Mouse (Mus musculus) hindbrain, embryonic 13.5 days (tissue): ENCODE measurements around the gene Hormad1. TPM values are rescaled to one million over a fixed set of nuclear protein-coding genes. Genes with fewer than 3 reads are reported as not detected.
"Not testable (repeated sequence)": the region's sequence is repeated elsewhere in the genome, so short reads cannot be mapped to it uniquely, and the experiment has no call there.

Source experiments
- ATAC-seq: fragments of 200-750 bp; cut with Nextera tagmentation; 2 replicates; pipeline ENCODE4 v1.8.0; 2017; ENCODE audit warnings: moderate TSS enrichment; ENCODE audit not compliant: low FRiP score
- H3K27ac ChIP-seq: fragments of 300-500 bp; sonication (generic); 2 replicates; pipeline ENCODE4 v1.5.1; 2015; ENCODE audit warnings: inconsistent platforms, mild to moderate bottlenecking, moderate library complexity
- H3K27me3 ChIP-seq: fragments of 300-500 bp; sonication (generic); 2 replicates; pipeline ENCODE4 v1.6.1; 2015; ENCODE audit warnings: mild to moderate bottlenecking, inconsistent platforms
- H3K36me3 ChIP-seq: fragments of 300-500 bp; sonication (generic); 2 replicates; pipeline ENCODE4 v1.6.1; 2015; ENCODE audit warnings: mild to moderate bottlenecking, inconsistent platforms
- H3K4me1 ChIP-seq: fragments of 300-500 bp; sonication (generic); replicated peaks from 2 replicates; pipeline ENCODE4 v1.6.1; 2015; ENCODE audit warnings: inconsistent platforms
- H3K4me2 ChIP-seq: fragments of 300-500 bp; sonication (generic); 2 replicates; pipeline ENCODE4 v1.6.1; 2015; ENCODE audit warnings: inconsistent platforms, mild to moderate bottlenecking, moderate library complexity
- H3K4me3 ChIP-seq: fragments of 300-500 bp; sonication (generic); 2 replicates; pipeline ENCODE4 v1.5.1; 2015; ENCODE audit warnings: mild to moderate bottlenecking, inconsistent platforms
- H3K9ac ChIP-seq: fragments of 300-500 bp; sonication (generic); 2 replicates; pipeline ENCODE4 v1.6.1; 2015; ENCODE audit warnings: mild to moderate bottlenecking, inconsistent platforms
- H3K9me3 ChIP-seq: fragments of 300-500 bp; sonication (generic); 2 replicates; pipeline ENCODE4 v1.6.1; 2016; ENCODE audit warnings: inconsistent platforms
- WGBS: fragments of 180-500 bp; shearing (Covaris S2); methylation state at CpG from one replicate; pipeline ENCODE4 v1.1.7; 2015; 5-methylcytosine and 5-hydroxymethylcytosine counted together
- polyA plus RNA-seq: library from polyadenylated mRNA; unstranded; fragments of >200 nt; fragmentation: Nextera tagmentation; extraction: Ambion mirVana; gene quantifications from 2 replicates; pipeline ENCODE4 v1.2.1, GENCODE M21; 2015

Gene Hormad1
- polyA plus RNA-seq, 1 experiment from 2014 or later: not detected

DNA sequence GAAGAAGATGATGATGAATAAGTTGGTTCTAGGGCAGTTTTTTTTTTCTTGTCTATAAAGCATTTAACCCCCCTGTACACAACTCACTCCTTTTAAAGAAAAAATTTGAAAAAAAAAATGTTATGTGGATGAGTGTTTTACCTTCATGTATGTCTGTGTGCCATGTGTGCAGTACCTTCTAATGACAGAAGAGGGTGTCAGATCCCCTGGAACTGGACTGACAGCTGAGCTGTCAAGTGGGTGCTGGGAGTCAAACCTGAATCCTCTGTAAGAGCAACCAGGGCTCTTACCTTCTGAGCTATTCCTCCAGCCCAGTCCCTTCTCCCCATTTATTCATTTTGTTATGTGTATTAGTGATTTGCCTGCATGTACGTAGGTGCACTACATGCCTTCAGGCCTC lies 28.5 kb upstream of the Hormad1 start:
- Histone ChIP-seq H3K27me3 (no peaks in the 10 kb centered on the region), H3K9ac (no peak overlapping the region), H3K4me3 (no peak overlapping the region), H3K4me2 (no peak overlapping the region), H3K27ac (no peak overlapping the region), H3K36me3 (no peaks in the 10 kb centered on the region), H3K4me1 (no peaks in the 10 kb centered on the region), H3K9me3 (no peaks in the 10 kb centered on the region)
- no peak for ATAC-seq
- 95% methylated on average over 1 of the region's 1 CpGs for WGBS

GRCm38 (mm10) chr3:95533364-95533763 lies 26.1 kb upstream of the Hormad1 start:
- no peaks in the 10 kb centered on the region for H3K27me3 ChIP-seq
- no peak overlapping the region for H3K4me2 ChIP-seq
- H3K4me1 ChIP-seq: no peaks in the 10 kb centered on the region
- WGBS: 91% methylated on average over 5 of the region's 5 CpGs
- H3K27ac ChIP-seq: no peak overlapping the region
- no peaks in the 10 kb centered on the region for H3K36me3 ChIP-seq
- no peak for ATAC-seq
- no peak overlapping the region for H3K9ac ChIP-seq
- H3K9me3 ChIP-seq: no peaks in the 10 kb centered on the region
- H3K4me3 ChIP-seq: no peak overlapping the region

DNA sequence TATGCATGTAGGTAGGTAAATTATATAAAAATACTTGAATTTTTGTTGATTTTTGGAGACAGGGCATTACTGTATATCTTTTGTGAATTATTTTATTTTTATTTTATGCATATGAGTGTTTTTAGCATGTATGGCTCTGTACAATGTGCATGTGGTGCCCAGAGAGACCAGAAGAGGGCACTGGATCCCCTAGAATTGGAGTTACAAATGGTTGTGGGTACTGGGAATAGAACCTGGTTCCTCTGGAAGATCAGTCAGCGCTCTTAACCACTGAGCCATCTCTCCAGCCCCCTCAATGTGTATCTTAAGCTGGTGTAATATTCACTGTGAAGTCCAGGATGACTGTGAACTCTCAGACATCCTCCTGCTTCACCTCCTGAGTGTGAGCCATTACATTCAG lies 24.6 kb upstream of the Hormad1 start:
- H3K27me3 ChIP-seq: no peaks in the 10 kb centered on the region
- WGBS: 95% methylated on average over 1 of the region's 1 CpGs
- no peak overlapping the region for H3K27ac ChIP-seq
- no peaks in the 10 kb centered on the region for H3K9me3 ChIP-seq
- H3K4me2 ChIP-seq: no peak overlapping the region
- no peak for ATAC-seq
- no peak overlapping the region for H3K9ac ChIP-seq
- H3K36me3 ChIP-seq: no peaks in the 10 kb centered on the region
- H3K4me1 ChIP-seq: no peaks in the 10 kb centered on the region
- H3K4me3 ChIP-seq: no peak overlapping the region

GRCm38 (mm10) chr3:95538936-95539335 lies 20.5 kb upstream of the Hormad1 start:
- no peak overlapping the region for H3K4me3 ChIP-seq
- ATAC-seq: no peak
- H3K4me2 ChIP-seq: no peak overlapping the region
- 92% methylated on average over 10 of the region's 10 CpGs for WGBS
- H3K27me3 ChIP-seq: no peaks in the 10 kb centered on the region
- H3K9me3 ChIP-seq: no peaks in the 10 kb centered on the region
- no peak overlapping the region for H3K27ac ChIP-seq
- H3K9ac ChIP-seq: no peak overlapping the region
- no peaks in the 10 kb centered on the region for H3K36me3 ChIP-seq
- no peaks in the 10 kb centered on the region for H3K4me1 ChIP-seq

GRCm38 (mm10) chr3:95539837-95540236 lies 19.6 kb upstream of the Hormad1 start:
- Histone ChIP-seq H3K9ac (no peak overlapping the region), H3K27me3 (no peaks in the 10 kb centered on the region), H3K4me3 (no peak overlapping the region), H3K9me3 (no peaks in the 10 kb centered on the region), H3K4me1 (no peaks in the 10 kb centered on the region), H3K27ac (no peak overlapping the region), H3K4me2 (no peak overlapping the region), H3K36me3 (no peaks in the 10 kb centered on the region)
- no peak for ATAC-seq
- 92% methylated on average over 4 of the region's 4 CpGs for WGBS

DNA sequence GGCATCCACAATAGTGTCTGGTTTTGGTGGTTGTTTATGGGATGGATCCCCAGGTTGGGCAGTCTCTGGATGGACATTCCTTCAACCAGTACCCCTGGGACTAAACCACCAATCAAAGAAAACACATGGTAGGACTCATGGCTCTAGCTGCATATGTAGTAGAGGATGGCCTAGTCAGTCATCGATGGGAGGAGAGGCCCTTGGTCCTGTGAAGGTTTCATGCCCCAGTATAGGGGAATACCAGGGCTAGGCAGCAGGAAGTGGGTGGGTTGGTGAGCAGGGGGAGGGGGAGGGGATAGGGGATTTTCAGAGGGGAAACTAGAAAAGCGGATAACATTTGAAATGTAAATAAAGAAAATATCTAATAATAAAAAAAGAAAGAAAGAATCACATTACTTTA lies 18.3 kb upstream of the Hormad1 start:
- not testable (repeated sequence) for H3K27ac ChIP-seq, ATAC-seq
- 97% methylated on average over 2 of the region's 2 CpGs for WGBS

DNA sequence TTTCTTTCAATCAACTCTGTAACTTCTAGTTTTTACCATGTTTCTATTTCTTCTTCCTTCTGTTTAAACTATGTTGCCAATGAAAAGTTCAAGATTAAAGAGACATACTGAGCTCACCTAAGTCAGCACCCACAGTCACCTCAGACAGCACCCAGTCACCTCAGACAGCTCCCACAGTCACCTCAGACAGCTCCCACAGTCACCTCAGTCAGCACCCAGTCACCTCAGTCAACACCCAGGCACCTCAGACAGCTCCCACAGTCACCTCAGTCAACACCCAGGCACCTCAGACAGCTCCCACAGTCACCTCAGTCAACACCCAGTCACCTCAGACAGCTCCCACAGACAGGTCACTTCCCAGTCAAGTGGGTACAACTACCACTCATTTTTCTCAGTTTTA lies 17.3 kb upstream of the Hormad1 start:
- Histone ChIP-seq H3K36me3 (no peaks in the 10 kb centered on the region), H3K27me3 (no peaks in the 10 kb centered on the region), H3K4me2 (no peak overlapping the region), H3K4me3 (no peak overlapping the region), H3K4me1 (no peaks in the 10 kb centered on the region), H3K9me3 (no peaks in the 10 kb centered on the region), H3K9ac (no peak overlapping the region), H3K27ac (no peak overlapping the region)
- ATAC-seq: no peak

More for the DNA sequence above, 18.3 kb upstream of the Hormad1 start:
- H3K9me3 ChIP-seq, H3K27me3 ChIP-seq, H3K4me2 ChIP-seq, H3K9ac ChIP-seq, H3K36me3 ChIP-seq, H3K4me1 ChIP-seq, H3K4me3 ChIP-seq: not testable (repeated sequence)

DNA sequence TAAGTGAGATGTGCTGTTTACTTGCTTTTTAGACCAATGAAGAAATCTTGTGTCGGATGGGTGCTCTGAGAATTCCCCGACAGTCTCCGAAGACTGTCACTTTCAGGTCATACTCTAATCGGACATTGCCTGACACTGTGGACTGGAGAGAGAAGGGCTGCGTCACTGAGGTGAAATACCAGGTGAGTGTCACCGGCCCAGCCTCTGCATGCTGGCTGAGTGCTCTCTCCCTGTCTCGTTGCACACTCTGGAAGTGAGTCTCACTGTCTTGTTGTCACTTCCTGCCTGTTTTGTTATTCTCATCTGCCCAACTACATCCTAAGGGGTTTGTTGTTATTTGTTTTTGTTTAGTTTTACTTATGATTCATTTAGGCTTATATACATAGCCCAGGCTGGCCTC lies 16.5 kb upstream of the Hormad1 start:
- WGBS: 77% methylated on average over 7 of the region's 7 CpGs

GRCm38 (mm10) chr3:95550176-95550575 lies 9.3 kb upstream of the Hormad1 start:
- WGBS: 72% methylated on average over 1 of the region's 1 CpGs
- Histone ChIP-seq H3K4me1 (no peaks in the 10 kb centered on the region), H3K4me2 (no peak overlapping the region), H3K9ac (no peak overlapping the region), H3K27ac (no peak overlapping the region), H3K36me3 (no peaks in the 10 kb centered on the region), H3K27me3 (no peaks in the 10 kb centered on the region), H3K9me3 (no peaks in the 10 kb centered on the region), H3K4me3 (no peak overlapping the region)
- ATAC-seq: no peak

More for the DNA sequence above, 16.5 kb upstream of the Hormad1 start:
- no peak overlapping the region for H3K27ac ChIP-seq
- no peak overlapping the region for H3K9ac ChIP-seq
- no peaks in the 10 kb centered on the region for H3K36me3 ChIP-seq
- H3K4me2 ChIP-seq: no peak overlapping the region
- H3K9me3 ChIP-seq: no peaks in the 10 kb centered on the region
- H3K4me1 ChIP-seq: no peaks in the 10 kb centered on the region
- H3K27me3 ChIP-seq: no peaks in the 10 kb centered on the region
- H3K4me3 ChIP-seq: no peak overlapping the region
- no peak for ATAC-seq

DNA sequence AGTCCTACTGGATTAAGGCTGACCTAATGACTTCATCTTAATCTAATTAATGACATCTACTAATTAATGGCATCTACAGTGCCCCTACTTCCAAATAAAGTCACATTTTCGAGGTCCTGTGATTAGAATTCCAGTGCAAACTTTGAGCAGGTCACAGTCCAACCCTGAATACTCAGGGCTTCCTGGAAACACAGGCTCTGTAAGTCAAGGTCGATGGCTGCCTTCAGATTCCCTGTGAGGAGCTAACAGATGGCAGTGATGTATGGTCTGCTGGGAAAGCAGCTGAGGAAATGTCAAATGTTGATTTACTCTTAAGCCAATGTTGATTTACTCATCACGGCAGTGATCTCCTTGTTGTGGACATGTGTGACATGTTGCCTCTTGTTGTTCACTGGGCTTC lies 5.5 kb upstream of the Hormad1 start:
- no peak for ATAC-seq
- H3K36me3 ChIP-seq: no peaks in the 10 kb centered on the region
- no peak overlapping the region for H3K4me2 ChIP-seq
- H3K27ac ChIP-seq: no peak overlapping the region
- WGBS: 64% methylated on average over 3 of the region's 3 CpGs
- H3K9me3 ChIP-seq: no peaks in the 10 kb centered on the region
- no peak overlapping the region for H3K4me3 ChIP-seq
- no peaks in the 10 kb centered on the region for H3K27me3 ChIP-seq
- no peaks in the 10 kb centered on the region for H3K4me1 ChIP-seq
- no peak overlapping the region for H3K9ac ChIP-seq

DNA sequence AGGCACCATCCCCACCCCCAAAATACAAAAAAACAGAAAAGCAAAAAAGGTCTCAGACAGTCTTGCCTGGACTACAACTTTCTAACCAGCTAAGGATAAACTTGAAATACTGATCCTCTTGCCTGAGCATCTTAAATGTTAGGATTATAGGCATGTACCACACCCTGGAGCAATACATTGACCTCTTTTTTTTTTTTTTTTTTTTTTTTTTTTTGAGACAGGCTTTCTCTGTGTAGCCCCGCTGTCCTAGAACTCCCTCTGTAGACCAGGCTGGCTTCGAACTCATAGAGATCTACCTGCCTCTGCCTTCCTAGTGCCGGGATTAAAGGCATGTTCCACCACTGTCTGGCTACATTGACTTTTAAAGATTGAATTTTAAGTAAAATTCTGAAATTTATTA lies 1.3 kb downstream of the Hormad1 start:
- Histone ChIP-seq H3K9me3 (no peaks in the 10 kb centered on the region), H3K27ac (no peak overlapping the region), H3K4me2 (no peak overlapping the region), H3K4me1 (no peaks in the 10 kb centered on the region), H3K9ac (no peak overlapping the region), H3K36me3 (no peaks in the 10 kb centered on the region), H3K4me3 (no peak overlapping the region), H3K27me3 (no peaks in the 10 kb centered on the region)
- 94% methylated on average over 3 of the region's 3 CpGs for WGBS
- no peak for ATAC-seq

DNA sequence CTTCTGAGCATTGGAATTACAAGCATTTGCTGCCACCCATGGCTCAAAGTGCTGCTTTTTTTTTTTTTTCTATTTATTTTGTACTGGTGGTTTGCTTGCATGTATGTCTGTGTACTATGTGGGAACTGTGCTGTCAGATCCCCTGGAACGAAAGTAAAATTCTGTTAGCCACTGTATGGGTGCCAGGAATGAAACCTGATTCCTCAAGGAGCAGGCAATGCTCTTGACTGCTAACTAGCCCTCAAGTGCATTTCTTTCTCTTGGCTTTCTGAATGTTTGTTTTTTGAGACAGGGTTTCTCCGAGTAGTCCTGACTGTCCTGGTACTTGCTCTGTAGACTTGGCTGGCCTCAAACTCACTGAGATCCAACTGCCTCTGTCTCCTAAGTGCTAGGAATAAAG lies 2.3 kb downstream of the Hormad1 start:
- Histone ChIP-seq H3K4me3 (no peak overlapping the region), H3K9me3 (no peaks in the 10 kb centered on the region), H3K36me3 (no peaks in the 10 kb centered on the region), H3K27me3 (no peaks in the 10 kb centered on the region), H3K9ac (no peak overlapping the region), H3K27ac (no peak overlapping the region), H3K4me1 (no peaks in the 10 kb centered on the region), H3K4me2 (no peak overlapping the region)
- WGBS: 76% methylated on average over 2 of the region's 2 CpGs
- ATAC-seq: no peak

DNA sequence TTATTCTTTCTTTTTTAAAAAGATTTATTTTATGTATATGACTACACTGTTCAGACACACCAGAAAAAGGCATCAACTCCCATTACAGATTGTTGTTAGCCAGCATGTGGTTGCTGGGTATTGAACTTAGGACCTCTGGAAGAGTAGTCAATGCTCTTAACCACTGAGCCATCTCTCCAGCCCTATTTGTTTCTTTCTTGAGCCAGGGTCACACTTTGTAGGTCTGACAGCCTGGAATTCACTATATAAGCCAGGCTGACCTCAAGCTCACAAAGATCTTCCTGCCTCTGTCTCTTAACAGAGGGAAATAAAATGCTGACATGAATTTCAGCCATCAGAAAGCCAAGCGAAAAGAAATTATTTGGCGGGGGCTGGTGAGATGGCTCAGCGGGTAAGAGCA lies 10.1 kb downstream of the Hormad1 start:
- Histone ChIP-seq H3K9ac (no peak overlapping the region), H3K27ac (no peak overlapping the region), H3K4me2 (no peak overlapping the region), H3K36me3 (no peaks in the 10 kb centered on the region), H3K27me3 (no peaks in the 10 kb centered on the region), H3K4me1 (no peaks in the 10 kb centered on the region), H3K9me3 (no peaks in the 10 kb centered on the region), H3K4me3 (no peak overlapping the region)
- WGBS: 91% methylated on average over 3 of the region's 3 CpGs
- ATAC-seq: no peak
